Mouse (Mus musculus) CD4-positive, CD25-positive, alpha-beta regulatory T cell, adult 9 weeks (primary cell): Measurements from ENCODE around the gene Specc1l. TPM values are rescaled to one million over a fixed set of nuclear protein-coding genes. Genes with fewer than 3 reads are reported as not detected.

ENCODE experiments used
- polyA plus RNA-seq: library from polyadenylated mRNA; unstranded; fragments of 100-300 nt; shearing (Covaris generic); gene quantifications from one replicate; pipeline ENCODE4 v1.2.1, GENCODE M21; 2017

Gene Specc1l
- polyA plus RNA-seq = 17.4 TPM

DNA sequence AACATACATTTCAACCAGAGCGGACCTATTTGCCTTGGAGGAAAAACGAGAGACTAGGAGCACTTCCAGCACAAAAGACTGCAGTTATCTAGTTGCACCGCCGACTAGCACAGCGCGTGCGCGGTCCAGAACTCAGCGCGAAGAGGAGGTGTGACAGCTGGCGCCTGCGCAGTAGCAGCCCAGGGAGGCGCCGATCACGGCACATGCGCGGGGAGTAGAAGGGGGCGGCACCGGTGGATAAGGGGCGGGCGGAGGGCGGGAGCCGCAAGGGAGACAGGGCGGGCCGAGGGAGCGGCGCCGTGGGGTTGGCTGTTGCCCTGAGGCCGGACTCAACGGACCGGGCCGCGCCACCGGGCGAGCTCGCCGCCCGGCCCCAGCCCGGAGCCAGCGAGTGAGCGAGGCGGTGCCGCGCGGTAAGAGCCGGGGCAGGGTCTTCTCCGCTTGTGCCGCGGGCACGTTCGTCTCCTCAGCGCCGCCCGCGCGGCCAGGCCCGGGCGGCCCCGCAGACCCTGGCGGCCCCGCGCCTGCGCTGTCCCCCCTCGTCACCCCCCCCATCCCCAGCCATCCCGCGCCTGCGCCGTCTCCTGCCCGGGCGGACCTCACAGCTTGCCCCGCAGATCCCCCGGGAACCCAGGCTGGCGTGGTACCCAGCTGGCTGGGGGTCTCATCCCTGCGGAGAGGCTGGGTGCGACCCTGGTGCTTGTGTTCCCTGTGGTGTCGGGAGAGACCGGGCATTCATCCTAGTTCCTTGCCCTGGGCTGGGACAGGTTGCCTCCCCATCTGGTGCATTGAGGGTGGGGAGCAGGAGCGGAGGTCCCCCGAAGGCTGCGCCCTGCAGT is at the start of gene Specc1l:
Specc1l (plus strand) TSS at position 267 of the 839 bp plus-strand sequence.

DNA sequence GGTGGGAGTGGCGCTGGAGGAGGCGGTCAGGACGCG is 104.8 kb downstream of the Specc1l start, which contains the start of gene Adora2a:
Adora2a (plus strand) TSS at position 6 of the 36 bp plus-strand sequence.

Other genes starting within 250 kb of the Specc1l start
- gene Gnaz, start 244.9 kb upstream of the Specc1l start, polyA plus RNA-seq = not detected
- not detected for gene Rsph14, start 179.5 kb upstream of the Specc1l start, polyA plus RNA-seq
- 2.2 TPM for gene Rab36, start 175.0 kb upstream of the Specc1l start, polyA plus RNA-seq
- 2.3 TPM for gene Bcr, start 151.5 kb upstream of the Specc1l start, polyA plus RNA-seq
- 55.9 TPM for gene Adora2a, start 104.8 kb downstream of the Specc1l start, polyA plus RNA-seq
- gene Upb1, start 189.0 kb downstream of the Specc1l start, polyA plus RNA-seq = 0.20 TPM